Mouse (Mus musculus): Measurements from ENCODE around the gene Megf11. TPM values are rescaled to one million over a fixed set of nuclear protein-coding genes. Genes with fewer than 3 reads are reported as not detected.
A peak's percentile ranks its signal among the peaks of the same experiment; 100 is the strongest.
"Not testable (repeated sequence)": the region's sequence is repeated elsewhere in the genome, so short reads cannot be mapped to it uniquely, and the experiment has no call there.

Gene Megf11
- polyA plus RNA-seq, 1 experiment from 2014 or later = 1.3 TPM

DNA sequence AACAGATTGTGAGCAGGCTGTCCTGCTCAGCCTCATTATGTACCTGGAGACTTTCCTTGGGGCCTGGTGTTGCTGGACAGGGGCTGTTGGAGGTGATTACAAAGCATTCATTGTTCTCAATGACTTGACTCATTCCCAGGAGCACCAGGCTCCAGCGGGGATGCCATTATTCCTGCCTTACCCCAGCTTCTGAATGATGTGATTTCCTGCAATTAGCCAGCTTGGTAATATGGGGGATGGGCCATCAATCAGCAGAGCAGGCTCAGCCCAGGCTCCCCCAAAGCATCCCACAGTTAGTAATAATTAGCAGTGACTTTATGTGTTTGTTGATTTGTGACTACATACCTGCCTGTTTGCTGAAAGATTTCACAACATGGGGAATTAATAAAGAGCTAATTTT, 279.2 kb downstream of the Megf11 start:
- H3K27me3 ChIP-seq = no peaks in the 10 kb centered on the region
- CTCF ChIA-PET = no interaction called here
- POLR2A ChIA-PET = interaction anchor here (0.7 kb wide), 1 partner anchor 287 kb away, joined by 6 read pairs; no protein-coding TSS in a partner anchor
- no peak for DNase-seq (ENCODE audit: low read depth, low spot score)
- ATAC-seq = no peak
- no peak for TF ChIP-seq CTCF (IDR thresholded peaks at IDR 0.05)
- in situ Hi-C loops (cut with MboI; ENCODE audit: low pct_unique_long_range_greater_than_20kb) = no loop called here

GRCm38 (mm10) chr9:64666549-64666948, 281.1 kb downstream of the Megf11 start:
- ChIA-PET POLR2A (interaction anchor here (0.5 kb wide), 1 partner anchor 123 kb away, joined by 3 read pairs; no protein-coding TSS in a partner anchor), CTCF (no interaction called here)
- ATAC-seq (no peak), DNase-seq (ENCODE audit: low read depth, low spot score) (peak; percentile 12)
- in situ Hi-C loops (cut with MboI; ENCODE audit: low pct_unique_long_range_greater_than_20kb) = no loop called here
- no peak for TF ChIP-seq CTCF (IDR thresholded peaks at IDR 0.05)
- H3K27me3 ChIP-seq = no peaks in the 10 kb centered on the region

GRCm38 (mm10) chr9:64667513-64667912, 282.1 kb downstream of the Megf11 start:
- ChIA-PET CTCF (interaction anchor here (1.0 to 1.1 kb wide), 2 partner anchors 9 to 21 kb away, joined by 3 read pairs; no protein-coding TSS in a partner anchor), POLR2A (no interaction called here)
- DNase-seq (ENCODE audit: low read depth, low spot score) = peak; percentile 15
- in situ Hi-C loops (cut with MboI; ENCODE audit: low pct_unique_long_range_greater_than_20kb) = no loop called here
- no peak for ATAC-seq
- H3K27me3 ChIP-seq = no peaks in the 10 kb centered on the region
- TF ChIP-seq CTCF (IDR thresholded peaks at IDR 0.05) = no peak

- ChIA-PET CTCF (interaction anchor here (1.0 to 1.1 kb wide), 2 partner anchors 8 to 21 kb away, joined by 3 read pairs; no protein-coding TSS in a partner anchor), POLR2A (no interaction called here)
- H3K27me3 ChIP-seq = no peaks in the 10 kb centered on the region
- no peak for TF ChIP-seq CTCF (IDR thresholded peaks at IDR 0.05)
- in situ Hi-C loops (cut with MboI; ENCODE audit: low pct_unique_long_range_greater_than_20kb) = no loop called here
- no peak for DNase-seq (ENCODE audit: low read depth, low spot score)
- no peak for ATAC-seq
Observed at GRCm38 (mm10) chr9:64668001-64668400, 282.6 kb downstream of the Megf11 start.

DNA sequence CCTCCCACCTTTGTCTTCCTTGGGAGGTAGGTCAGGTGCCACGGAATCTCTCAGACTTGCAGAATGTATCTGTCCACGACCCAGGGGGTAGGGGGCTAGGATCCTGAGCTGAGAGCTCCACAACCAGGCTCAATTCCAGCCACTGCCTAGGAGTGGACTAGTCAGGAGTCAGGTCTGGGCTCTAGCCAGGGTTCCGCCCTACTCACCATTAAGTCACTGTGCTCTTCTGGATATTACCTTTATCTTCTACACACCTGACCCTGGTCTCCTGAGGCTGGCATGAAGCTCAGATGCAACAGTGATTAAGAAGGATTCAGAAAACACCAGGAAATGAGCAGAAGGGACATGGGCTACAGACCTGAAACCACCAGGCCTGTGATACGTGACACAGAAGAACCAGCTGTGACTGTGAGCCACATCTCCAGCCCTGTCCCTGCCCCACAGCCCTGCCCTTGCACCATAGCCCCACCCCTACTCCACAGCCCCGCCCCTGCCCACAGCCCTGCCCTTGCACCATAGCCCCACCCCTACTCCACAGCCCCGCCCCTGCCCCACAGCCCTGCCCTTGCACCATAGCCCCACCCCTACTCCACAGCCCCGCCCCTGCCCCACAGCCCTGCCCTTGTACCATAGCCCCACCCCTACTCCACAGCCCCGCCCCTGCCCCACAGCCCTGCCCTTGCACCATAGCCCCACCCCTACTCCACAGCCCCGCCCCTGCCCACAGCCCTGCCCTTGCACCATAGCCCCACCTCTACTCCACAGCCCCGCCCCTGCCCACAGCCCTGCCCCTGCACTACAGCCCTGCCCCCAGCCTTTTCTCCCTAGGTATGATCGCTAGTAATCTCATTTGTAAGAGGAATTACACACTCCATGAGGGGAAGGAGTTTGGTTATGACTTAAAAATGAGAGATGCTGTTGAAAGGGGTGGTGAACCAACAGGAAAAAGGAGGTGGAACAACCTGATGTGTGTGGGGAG, 286.2 kb downstream of the Megf11 start:
- ATAC-seq; DNase-seq (ENCODE audit: low read depth, low spot score); in situ Hi-C loops (cut with MboI; ENCODE audit: low pct_unique_long_range_greater_than_20kb): not testable (repeated sequence)

DNA sequence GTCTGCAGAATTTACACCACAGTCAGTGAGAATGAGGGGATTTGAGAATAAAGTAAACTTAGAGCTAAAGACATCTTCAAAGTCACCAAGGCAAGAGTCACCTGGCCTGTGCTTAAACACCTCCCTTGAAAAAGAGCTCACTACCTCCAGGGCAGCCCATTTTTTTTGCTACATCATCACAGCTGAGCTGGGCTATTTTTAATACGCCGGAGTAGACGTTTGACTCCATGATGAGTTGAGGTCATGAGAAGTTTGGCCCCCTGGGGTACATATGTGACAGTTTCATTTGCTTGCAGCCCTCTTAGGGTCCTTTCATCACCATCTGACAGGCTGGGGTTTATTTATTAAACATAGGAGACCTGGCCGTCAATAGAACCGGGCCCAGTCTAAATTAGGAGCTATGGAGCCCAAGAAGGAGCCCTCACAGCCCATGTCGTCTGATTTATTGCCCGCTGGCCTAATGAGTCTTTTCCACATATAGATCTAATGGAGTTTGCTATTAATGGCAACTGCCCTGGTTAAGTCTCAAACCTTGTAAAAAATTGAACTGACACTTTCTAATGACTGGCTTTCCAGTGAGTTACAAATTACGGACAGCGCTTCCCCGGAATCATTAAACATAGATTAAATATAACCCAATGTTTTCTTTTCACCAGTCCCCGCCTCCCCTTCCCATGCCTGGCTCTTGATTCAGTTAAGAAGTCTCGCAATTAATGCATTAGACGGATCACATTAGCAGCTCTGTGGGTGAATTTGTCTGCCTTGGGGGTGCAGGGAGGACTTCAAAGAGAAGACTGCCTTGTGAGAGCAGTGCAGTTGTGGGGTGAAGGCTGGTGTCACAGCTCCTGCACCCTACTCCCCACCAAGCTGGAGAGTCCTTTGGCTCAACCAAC, 301.9 kb downstream of the Megf11 start:
- DNase-seq (ENCODE audit: low read depth, low spot score) (no peak), ATAC-seq (no peak)
- H3K27me3 ChIP-seq = no peaks in the 10 kb centered on the region

More for the DNA sequence above, 286.2 kb downstream of the Megf11 start:
- CTCF ChIA-PET, H3K27me3 ChIP-seq, POLR2A ChIA-PET: not testable (repeated sequence)

GRCm38 (mm10) chr9:64688015-64688394, 302.6 kb downstream of the Megf11 start:
- no peaks in the 10 kb centered on the region for H3K27me3 ChIP-seq
- ChIA-PET CTCF (interaction anchor here (1.7 kb wide), 1 partner anchor 13 kb away, joined by 6 read pairs; no protein-coding TSS in a partner anchor), POLR2A (interaction anchor here (1.1 kb wide), 1 partner anchor 29 kb away, joined by 3 read pairs; no protein-coding TSS in a partner anchor)
- in situ Hi-C loops (cut with MboI; ENCODE audit: low pct_unique_long_range_greater_than_20kb) = no loop called here
- TF ChIP-seq CTCF (IDR thresholded peaks at IDR 0.05) = no peak
- no peak for ATAC-seq
- no peak for DNase-seq (ENCODE audit: low read depth, low spot score)

More for the DNA sequence above, 301.9 kb downstream of the Megf11 start:
- ChIA-PET CTCF (interaction anchor here (1.7 kb wide), 1 partner anchor 13 kb away, joined by 6 read pairs; no protein-coding TSS in a partner anchor), POLR2A (no interaction called here)
- in situ Hi-C loops (cut with MboI; ENCODE audit: low pct_unique_long_range_greater_than_20kb) = no loop called here
- TF ChIP-seq CTCF (IDR thresholded peaks at IDR 0.05) = no peak

DNA sequence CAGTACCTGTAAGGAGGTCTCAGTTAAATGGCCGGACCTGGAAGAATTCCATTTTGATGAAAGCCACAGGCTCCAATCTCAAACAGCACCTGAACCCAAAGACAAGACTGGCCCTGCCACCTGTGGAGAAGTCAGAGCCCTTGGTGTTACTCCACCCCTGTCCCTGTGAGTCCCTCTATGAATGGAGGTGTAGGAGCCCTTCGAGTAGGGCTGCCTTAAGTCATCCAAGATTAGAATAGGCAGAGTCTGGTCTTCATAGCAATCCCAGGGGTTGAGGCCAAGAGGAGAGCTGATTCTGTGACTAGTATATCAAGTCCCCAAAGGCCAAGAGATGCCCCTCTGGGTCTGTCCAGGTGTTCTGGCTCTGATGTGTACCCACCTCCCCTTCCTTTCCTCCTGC, 305.3 kb downstream of the Megf11 start:
- no peaks in the 10 kb centered on the region for H3K27me3 ChIP-seq
- in situ Hi-C loops (cut with MboI; ENCODE audit: low pct_unique_long_range_greater_than_20kb) = no loop called here
- no peak for DNase-seq (ENCODE audit: low read depth, low spot score)
- POLR2A ChIA-PET = interaction anchor here (1.4 kb wide), 1 partner anchor 9 kb away, joined by 4 read pairs; no protein-coding TSS in a partner anchor
- CTCF ChIA-PET = interaction anchor here (1.1 kb wide), 1 partner anchor 9 kb away, joined by 3 read pairs; no protein-coding TSS in a partner anchor
- TF ChIP-seq CTCF (IDR thresholded peaks at IDR 0.05) = no peak
- ATAC-seq = no peak

DNA sequence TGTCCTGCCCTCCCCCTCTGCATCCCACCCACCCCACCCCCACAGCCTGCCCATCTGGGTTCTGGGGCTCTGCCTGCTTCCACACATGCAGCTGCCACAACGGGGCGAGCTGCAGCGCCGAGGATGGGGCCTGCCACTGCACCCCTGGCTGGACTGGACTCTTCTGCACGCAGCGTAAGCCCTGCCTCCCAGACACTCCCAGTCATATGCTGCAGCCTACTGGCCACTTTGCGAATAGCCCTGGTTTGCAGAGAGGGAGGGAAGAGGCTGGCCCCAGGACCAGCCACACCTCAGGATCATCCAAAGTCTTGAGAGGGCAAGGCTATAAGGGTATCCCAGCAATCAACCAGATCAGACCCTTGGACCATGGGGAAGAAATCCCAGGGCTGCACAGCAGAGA, 305.8 kb downstream of the Megf11 start:
- ChIA-PET CTCF (interaction anchor here (1.1 kb wide), 1 partner anchor 9 kb away, joined by 3 read pairs; no protein-coding TSS in a partner anchor), POLR2A (interaction anchor here (1.4 kb wide), 1 partner anchor 9 kb away, joined by 4 read pairs; no protein-coding TSS in a partner anchor)
- H3K27me3 ChIP-seq = no peaks in the 10 kb centered on the region
- in situ Hi-C loops (cut with MboI; ENCODE audit: low pct_unique_long_range_greater_than_20kb) = no loop called here
- DNase-seq (ENCODE audit: low read depth, low spot score) (no peak), ATAC-seq (no peak)
- TF ChIP-seq CTCF (IDR thresholded peaks at IDR 0.05) = no peak

DNA sequence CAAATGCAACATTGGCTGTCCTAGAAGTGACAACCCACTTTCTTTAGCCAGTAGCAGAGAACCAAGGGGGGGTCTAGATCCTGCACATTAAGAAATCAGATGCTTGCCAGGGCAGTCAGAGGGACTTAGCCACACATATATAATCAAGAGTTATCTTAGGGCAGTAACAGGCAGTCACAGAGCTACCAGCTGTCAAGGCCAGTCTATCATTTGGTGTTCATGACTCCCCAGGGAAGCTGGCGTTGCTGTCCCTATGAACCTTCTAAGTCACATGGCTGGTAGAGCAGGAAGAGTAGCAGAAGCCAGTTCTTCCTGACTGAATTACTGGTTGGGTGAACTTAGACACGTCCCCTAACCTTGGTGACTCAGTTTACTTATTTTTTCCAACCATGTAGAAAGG, 307.7 kb downstream of the Megf11 start:
- DNase-seq (ENCODE audit: low read depth, low spot score) (no peak), ATAC-seq (no peak)
- ChIA-PET CTCF (no interaction called here), POLR2A (no interaction called here)
- no peak for TF ChIP-seq CTCF (IDR thresholded peaks at IDR 0.05)
- in situ Hi-C loops (cut with MboI; ENCODE audit: low pct_unique_long_range_greater_than_20kb) = no loop called here
- H3K27me3 ChIP-seq = no peaks in the 10 kb centered on the region

Measured in Patski (cell line).